Mouse (Mus musculus) lung, embryonic 16.5 days (tissue): Measurements from ENCODE around the gene Tmem63a. TPM values are rescaled to one million over a fixed set of nuclear protein-coding genes. Genes with fewer than 3 reads are reported as not detected.

Experiments
- ATAC-seq: fragments of 200-750 bp; cut with Nextera tagmentation; 2 replicates; pipeline ENCODE4 v1.8.0; 2017; ENCODE audit warnings: low read depth, mild to moderate bottlenecking, moderate library complexity
- H3K27ac ChIP-seq: fragments of 300-500 bp; sonication (generic); 2 replicates; pipeline ENCODE4 v1.5.1; 2014; ENCODE audit warnings: mild to moderate bottlenecking, control low read depth, low read length
- H3K27me3 ChIP-seq: fragments of 300-500 bp; sonication (generic); 2 replicates; pipeline ENCODE4 v1.6.1; 2014; ENCODE audit warnings: low read depth, low read length, mixed read lengths; ENCODE audit not compliant: control insufficient read depth, insufficient read depth
- H3K36me3 ChIP-seq: fragments of 300-500 bp; sonication (generic); 2 replicates; pipeline ENCODE4 v1.6.1; 2014; ENCODE audit warnings: low read length; ENCODE audit not compliant: control insufficient read depth, insufficient read depth
- H3K4me1 ChIP-seq: fragments of 300-500 bp; sonication (generic); replicated peaks from 2 replicates; pipeline ENCODE4 v1.6.1; 2014; ENCODE audit warnings: low read length, mixed read lengths; ENCODE audit not compliant: control insufficient read depth, insufficient read depth
- H3K4me2 ChIP-seq: fragments of 300-500 bp; sonication (generic); 2 replicates; pipeline ENCODE4 v1.6.1; 2014; ENCODE audit warnings: low read depth, low read length, control low read depth
- H3K4me3 ChIP-seq: fragments of 300-500 bp; sonication (generic); 2 replicates; pipeline ENCODE4 v1.5.1; 2014; ENCODE audit warnings: mild to moderate bottlenecking, low read length, control low read depth
- H3K9ac ChIP-seq: fragments of 300-500 bp; sonication (generic); 2 replicates; pipeline ENCODE4 v1.6.1; 2014; ENCODE audit warnings: low read length, control low read depth
- H3K9me3 ChIP-seq: fragments of 300-500 bp; sonication (generic); 2 replicates; pipeline ENCODE4 v1.6.1; 2016; ENCODE audit warnings: low read length; ENCODE audit not compliant: control insufficient read depth
- WGBS: fragments of 180-500 bp; shearing (Covaris S2); extraction: QIAGEN DNeasy Blood & Tissue Kit; methylation state at CpG from one replicate; pipeline ENCODE4 v1.1.7; 2014; 5-methylcytosine and 5-hydroxymethylcytosine counted together
- polyA plus RNA-seq: library from polyadenylated mRNA; unstranded; fragments of >200 nt; fragmentation: Nextera tagmentation; extraction: Ambion mirVana; gene quantifications from 2 replicates; pipeline ENCODE4 v1.2.1, GENCODE M21; 2015

Gene Tmem63a
- polyA plus RNA-seq, 1 experiment from 2014 or later = 15.8 TPM

GRCm38 (mm10) chr1:180987759-180988158 is 45.6 kb downstream of the Tmem63a start:
- no peak overlapping the region for H3K4me3 ChIP-seq
- under 1% methylated on average over 9 of the region's 9 CpGs for WGBS
- H3K9me3 ChIP-seq = no peaks in the 10 kb centered on the region
- no peaks in the 10 kb centered on the region for H3K4me1 ChIP-seq
- no peak overlapping the region for H3K4me2 ChIP-seq
- H3K36me3 ChIP-seq = no peaks in the 10 kb centered on the region
- H3K27ac ChIP-seq = no peak overlapping the region
- H3K27me3 ChIP-seq = no peaks in the 10 kb centered on the region
- peak; percentile 28; the same call in 1 of the 2 replicates for ATAC-seq
- no peak overlapping the region for H3K9ac ChIP-seq

- Histone ChIP-seq H3K27me3 (no peaks in the 10 kb centered on the region), H3K36me3 (no peaks in the 10 kb centered on the region), H3K4me2 (no peak overlapping the region), H3K9me3 (no peaks in the 10 kb centered on the region), H3K4me3 (no peak overlapping the region), H3K27ac (no peak overlapping the region), H3K9ac (no peak overlapping the region), H3K4me1 (no peaks in the 10 kb centered on the region)
- no peak for ATAC-seq
- 52% methylated on average over 3 of the region's 3 CpGs for WGBS
Measured at GRCm38 (mm10) chr1:180990671-180991070, 48.5 kb downstream of the Tmem63a start.

DNA sequence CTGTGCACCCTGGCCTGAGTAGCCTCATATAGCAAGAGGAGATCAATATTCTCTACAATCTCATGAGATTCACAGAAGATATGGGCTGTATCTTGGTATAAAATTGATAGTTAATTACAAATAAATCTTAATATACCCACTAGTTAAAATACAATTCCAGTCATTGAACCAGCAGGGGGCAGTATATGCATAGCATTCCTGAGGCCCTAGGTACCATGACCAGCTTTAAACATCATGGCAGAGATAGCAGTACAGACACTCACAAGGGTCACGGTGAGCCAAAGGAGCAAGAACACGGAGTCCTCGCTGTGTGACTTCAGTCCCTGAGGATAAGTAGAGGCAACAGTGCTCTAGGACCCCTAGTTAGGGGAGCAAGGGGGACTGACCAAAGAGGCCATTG is 50.0 kb downstream of the Tmem63a start:
- H3K27ac ChIP-seq = no peak overlapping the region
- no peak overlapping the region for H3K4me3 ChIP-seq
- H3K27me3 ChIP-seq = no peaks in the 10 kb centered on the region
- no peaks in the 10 kb centered on the region for H3K36me3 ChIP-seq
- H3K9me3 ChIP-seq = no peaks in the 10 kb centered on the region
- H3K4me1 ChIP-seq = no peaks in the 10 kb centered on the region
- no peak overlapping the region for H3K9ac ChIP-seq
- ATAC-seq = peak; percentile 43; the same call in 1 of the 2 replicates
- no peak overlapping the region for H3K4me2 ChIP-seq
- WGBS = 49% methylated on average over 3 of the region's 3 CpGs

- Histone ChIP-seq H3K27ac (no peak overlapping the region), H3K36me3 (no peaks in the 10 kb centered on the region), H3K4me1 (no peaks in the 10 kb centered on the region), H3K9me3 (no peaks in the 10 kb centered on the region), H3K27me3 (no peaks in the 10 kb centered on the region), H3K4me2 (no peak overlapping the region), H3K9ac (no peak overlapping the region), H3K4me3 (no peak overlapping the region)
- 33% methylated on average over 10 of the region's 10 CpGs for WGBS
- ATAC-seq = no peak
Measured at GRCm38 (mm10) chr1:181000501-181001092, 58.5 kb downstream of the Tmem63a start.

GRCm38 (mm10) chr1:181001217-181001616 is 59.1 kb downstream of the Tmem63a start:
- H3K27ac ChIP-seq = no peak overlapping the region
- H3K9ac ChIP-seq = no peak overlapping the region
- no peaks in the 10 kb centered on the region for H3K9me3 ChIP-seq
- H3K4me1 ChIP-seq = no peaks in the 10 kb centered on the region
- H3K4me3 ChIP-seq = no peak overlapping the region
- ATAC-seq = no peak
- H3K36me3 ChIP-seq = no peaks in the 10 kb centered on the region
- H3K27me3 ChIP-seq = no peaks in the 10 kb centered on the region
- no peak overlapping the region for H3K4me2 ChIP-seq
- WGBS = 82% methylated on average over 3 of the region's 3 CpGs

DNA sequence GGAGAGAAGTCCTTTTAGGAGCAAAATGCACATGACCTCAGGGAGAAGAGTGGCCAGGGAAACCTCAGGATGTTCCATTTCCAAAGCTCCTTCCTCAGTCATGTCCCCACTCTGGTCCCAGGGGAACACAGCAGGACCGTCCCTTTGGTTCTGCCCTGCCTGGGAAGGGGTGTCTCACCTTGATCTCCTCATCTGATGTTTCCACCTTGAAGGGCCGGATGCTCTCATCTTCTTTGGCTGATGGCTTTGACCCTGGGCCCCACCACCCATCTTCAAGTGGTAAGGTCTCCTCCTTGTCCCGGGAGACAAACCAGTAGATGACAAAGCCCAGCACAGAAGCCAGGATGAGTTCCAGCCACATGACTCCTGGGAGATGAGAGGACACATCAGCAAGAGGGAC is 59.5 kb downstream of the Tmem63a start:
- Histone ChIP-seq H3K4me3 (no peak overlapping the region), H3K4me1 (no peaks in the 10 kb centered on the region), H3K36me3 (no peaks in the 10 kb centered on the region), H3K27ac (no peak overlapping the region), H3K9ac (no peak overlapping the region), H3K27me3 (no peaks in the 10 kb centered on the region), H3K9me3 (no peaks in the 10 kb centered on the region), H3K4me2 (no peak overlapping the region)
- 86% methylated on average over 3 of the region's 3 CpGs for WGBS
- ATAC-seq = no peak

- Histone ChIP-seq H3K4me2 (no peak overlapping the region), H3K4me3 (no peak overlapping the region), H3K27me3 (no peaks in the 10 kb centered on the region), H3K9me3 (no peaks in the 10 kb centered on the region), H3K9ac (no peak overlapping the region), H3K4me1 (no peaks in the 10 kb centered on the region), H3K27ac (no peak overlapping the region), H3K36me3 (no peaks in the 10 kb centered on the region)
- ATAC-seq = no peak
- 71% methylated on average over 2 of the region's 2 CpGs for WGBS
Measured at GRCm38 (mm10) chr1:181003790-181004189, 61.6 kb downstream of the Tmem63a start.

DNA sequence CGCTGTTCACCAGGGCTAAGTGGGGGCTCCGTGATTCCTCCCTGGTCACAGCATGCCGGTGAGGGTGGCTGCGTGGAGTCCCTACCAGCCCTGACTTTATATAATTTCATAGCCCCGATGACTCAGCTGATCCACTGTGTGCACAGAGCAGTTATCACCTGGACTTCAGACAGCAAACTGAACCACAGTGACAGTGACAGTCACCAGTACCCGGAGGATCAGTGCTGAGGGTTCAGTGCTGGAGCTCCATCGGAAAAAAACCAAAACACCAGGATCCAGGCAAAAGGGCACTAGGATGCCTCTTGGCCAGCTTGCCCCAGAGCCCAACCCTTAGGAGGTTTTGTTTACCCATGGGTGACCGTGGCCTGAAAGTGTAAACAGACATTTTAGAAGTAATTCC is 63.2 kb downstream of the Tmem63a start:
- no peaks in the 10 kb centered on the region; the same call in 1 of the 2 replicates for H3K4me1 ChIP-seq
- no peaks in the 10 kb centered on the region for H3K27me3 ChIP-seq
- no peak overlapping the region for H3K4me3 ChIP-seq
- ATAC-seq = no peak
- no peak overlapping the region for H3K4me2 ChIP-seq
- no peaks in the 10 kb centered on the region for H3K36me3 ChIP-seq
- H3K27ac ChIP-seq = no peak overlapping the region
- H3K9ac ChIP-seq = no peak overlapping the region
- no peaks in the 10 kb centered on the region for H3K9me3 ChIP-seq
- WGBS = 72% methylated on average over 8 of the region's 8 CpGs

GRCm38 (mm10) chr1:181007831-181008230 is 65.7 kb downstream of the Tmem63a start:
- no peak for ATAC-seq
- Histone ChIP-seq H3K9ac (no peak overlapping the region), H3K27ac (no peak overlapping the region), H3K27me3 (no peaks in the 10 kb centered on the region), H3K9me3 (no peaks in the 10 kb centered on the region), H3K36me3 (no peaks in the 10 kb centered on the region), H3K4me2 (no peak overlapping the region), H3K4me1 (peaks cover 4% of the 10 kb centered on the region; the same call in 1 of the 2 replicates), H3K4me3 (no peak overlapping the region)
- 85% methylated on average over 6 of the region's 6 CpGs for WGBS

- WGBS = 91% methylated on average over 2 of the region's 2 CpGs
Measured at GRCm38 (mm10) chr1:181008266-181008665, 66.1 kb downstream of the Tmem63a start.

More at GRCm38 (mm10) chr1:181008266-181008665, 66.1 kb downstream of the Tmem63a start:
- no peaks in the 10 kb centered on the region for H3K36me3 ChIP-seq
- no peak overlapping the region for H3K27ac ChIP-seq
- peaks cover 4% of the 10 kb centered on the region; the same call in 1 of the 2 replicates for H3K4me1 ChIP-seq
- H3K9me3 ChIP-seq = no peaks in the 10 kb centered on the region
- H3K4me2 ChIP-seq = no peak overlapping the region
- no peak overlapping the region for H3K4me3 ChIP-seq
- no peaks in the 10 kb centered on the region for H3K27me3 ChIP-seq
- ATAC-seq = no peak
- H3K9ac ChIP-seq = no peak overlapping the region
